Mouse (Mus musculus): ENCODE results near the gene H60b. TPM values are rescaled to one million over a fixed set of nuclear protein-coding genes. Genes with fewer than 3 reads are reported as not detected.
"Not testable (repeated sequence)": the region's sequence is repeated elsewhere in the genome, so short reads cannot be mapped to it uniquely, and the experiment has no call there.

The H60b gene
- polyA plus RNA-seq, 1 experiment from 2014 or later = 1.3 TPM

DNA sequence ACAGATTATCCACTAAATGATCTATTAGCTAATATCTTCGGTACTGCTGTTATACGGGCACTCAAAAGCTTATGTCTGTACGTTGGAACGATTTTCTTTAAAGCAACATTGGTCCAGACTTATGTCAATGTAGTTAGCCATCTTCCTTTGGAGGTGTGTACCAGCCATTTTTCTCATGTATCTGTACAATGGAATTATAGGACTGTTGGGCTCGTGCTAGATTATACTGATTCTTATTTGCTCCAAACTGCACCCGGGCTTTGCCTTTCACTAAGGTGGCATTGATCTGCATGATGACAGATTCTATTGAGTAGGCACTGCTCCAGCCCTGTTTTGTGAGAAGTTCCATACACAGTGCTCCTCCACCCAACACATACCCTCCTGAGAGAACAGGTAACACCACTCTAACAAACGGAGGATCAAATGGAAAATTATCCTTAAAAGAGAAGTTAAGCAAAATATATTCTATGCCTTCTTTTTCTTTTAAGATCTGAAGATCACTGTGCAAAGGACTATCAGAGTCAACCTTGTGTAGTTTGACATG, 5.2 kb upstream of the H60b start:
- H3K4me3 ChIP-seq; H3K36me3 ChIP-seq; ATAC-seq (ENCODE audit: borderline replicate concordance, extremely low read depth, low FRiP score, low TSS enrichment); H3K9ac ChIP-seq; H3K4me2 ChIP-seq; H3K9me3 ChIP-seq; H3K27ac ChIP-seq: not testable (repeated sequence)
- H3K4me1 ChIP-seq = peaks cover 21% of the 10 kb centered on the region
- peaks cover 76% of the 10 kb centered on the region for H3K27me3 ChIP-seq
- 7% methylated on average over 7 of the region's 7 CpGs for WGBS

- H3K36me3 ChIP-seq; ATAC-seq (ENCODE audit: borderline replicate concordance, extremely low read depth, low FRiP score, low TSS enrichment); H3K9ac ChIP-seq; H3K9me3 ChIP-seq; H3K27ac ChIP-seq: not testable (repeated sequence)
- peak overlapping the region; percentile 66 for H3K4me2 ChIP-seq
- peaks cover 85% of the 10 kb centered on the region for H3K27me3 ChIP-seq
- under 1% methylated on average over 38 of the region's 38 CpGs for WGBS
- peak overlapping the region; percentile 36 for H3K4me3 ChIP-seq
- peaks cover 25% of the 10 kb centered on the region for H3K4me1 ChIP-seq
Measured at GRCm38 (mm10) chr10:22154127-22154526, 4.3 kb upstream of the H60b start.

- WGBS = 23% methylated on average over 3 of the region's 3 CpGs
- Histone ChIP-seq H3K9ac (no peak overlapping the region), H3K9me3 (no peaks in the 10 kb centered on the region), H3K27me3 (peaks cover 86% of the 10 kb centered on the region), H3K36me3 (no peaks in the 10 kb centered on the region), H3K4me2 (no peak overlapping the region), H3K4me1 (peaks cover 19% of the 10 kb centered on the region), H3K27ac (no peak overlapping the region), H3K4me3 (no peak overlapping the region)
- no peak for ATAC-seq (ENCODE audit: borderline replicate concordance, extremely low read depth, low FRiP score, low TSS enrichment)
Measured at GRCm38 (mm10) chr10:22154871-22155799, 3.3 kb upstream of the H60b start.

GRCm38 (mm10) chr10:22159131-22159561, 760 bp downstream of the H60b start:
- peak overlapping the region; percentile 50 for H3K4me3 ChIP-seq
- H3K4me2 ChIP-seq = peak overlapping the region; percentile 75
- no peak overlapping the region for H3K9ac ChIP-seq
- peaks cover 60% of the 10 kb centered on the region for H3K27me3 ChIP-seq
- no peaks in the 10 kb centered on the region for H3K9me3 ChIP-seq
- WGBS = under 1% methylated on average over 24 of the region's 24 CpGs
- no peak overlapping the region for H3K27ac ChIP-seq
- H3K36me3 ChIP-seq = no peaks in the 10 kb centered on the region
- no peak for ATAC-seq (ENCODE audit: borderline replicate concordance, extremely low read depth, low FRiP score, low TSS enrichment)
- H3K4me1 ChIP-seq = peaks cover 6% of the 10 kb centered on the region

- WGBS = 6% methylated on average over 23 of the region's 23 CpGs
- H3K4me3 ChIP-seq = no peak overlapping the region
- ATAC-seq (ENCODE audit: borderline replicate concordance, extremely low read depth, low FRiP score, low TSS enrichment) = no peak
Measured at GRCm38 (mm10) chr10:22159581-22160140, 1.3 kb downstream of the H60b start.

DNA sequence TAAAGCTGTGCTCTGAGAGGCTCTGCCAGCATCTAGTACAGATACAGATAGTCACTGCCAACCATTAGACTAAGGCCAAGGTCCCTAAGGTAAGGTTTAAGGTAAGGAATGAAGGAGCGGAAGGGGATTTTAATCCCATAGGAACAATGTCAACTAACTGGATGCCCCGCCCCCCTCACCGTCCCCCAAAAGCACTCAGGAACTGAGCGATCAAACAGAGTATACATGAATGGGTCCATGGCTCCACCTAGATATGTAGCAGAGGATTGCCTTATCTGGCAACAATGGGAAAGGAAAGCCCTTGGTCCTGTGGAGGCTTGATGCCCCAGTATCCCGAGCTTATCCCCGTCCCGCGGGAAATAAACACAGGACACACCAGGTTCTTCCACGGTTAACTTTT, 4.9 kb downstream of the H60b start:
- H3K27me3 ChIP-seq = peaks cover 24% of the 10 kb centered on the region
- ATAC-seq (ENCODE audit: borderline replicate concordance, extremely low read depth, low FRiP score, low TSS enrichment); H3K4me3 ChIP-seq; H3K9me3 ChIP-seq; H3K4me1 ChIP-seq; H3K36me3 ChIP-seq; H3K27ac ChIP-seq; H3K9ac ChIP-seq: not testable (repeated sequence)
- WGBS = 6% methylated on average over 9 of the region's 9 CpGs
- peak overlapping the region; percentile 42 for H3K4me2 ChIP-seq

More at GRCm38 (mm10) chr10:22159581-22160140, 1.3 kb downstream of the H60b start:
- H3K4me2 ChIP-seq = peak overlapping the region; percentile 75
- H3K27ac ChIP-seq = no peak overlapping the region
- H3K9me3 ChIP-seq = no peaks in the 10 kb centered on the region
- H3K27me3 ChIP-seq = peaks cover 58% of the 10 kb centered on the region
- H3K4me1 ChIP-seq = peaks cover 6% of the 10 kb centered on the region
- H3K36me3 ChIP-seq = no peaks in the 10 kb centered on the region
- H3K9ac ChIP-seq = no peak overlapping the region

GRCm38 (mm10) chr10:22163705-22164583, 5.6 kb downstream of the H60b start:
- not testable (repeated sequence) for H3K4me1 ChIP-seq; H3K4me3 ChIP-seq; H3K36me3 ChIP-seq; H3K27ac ChIP-seq; H3K9me3 ChIP-seq; H3K9ac ChIP-seq; ATAC-seq (ENCODE audit: borderline replicate concordance, extremely low read depth, low FRiP score, low TSS enrichment)
- 40% methylated on average over 15 of the region's 16 CpGs for WGBS
- Histone ChIP-seq H3K4me2 (peak overlapping the region; percentile 42), H3K27me3 (peaks cover 18% of the 10 kb centered on the region)

DNA sequence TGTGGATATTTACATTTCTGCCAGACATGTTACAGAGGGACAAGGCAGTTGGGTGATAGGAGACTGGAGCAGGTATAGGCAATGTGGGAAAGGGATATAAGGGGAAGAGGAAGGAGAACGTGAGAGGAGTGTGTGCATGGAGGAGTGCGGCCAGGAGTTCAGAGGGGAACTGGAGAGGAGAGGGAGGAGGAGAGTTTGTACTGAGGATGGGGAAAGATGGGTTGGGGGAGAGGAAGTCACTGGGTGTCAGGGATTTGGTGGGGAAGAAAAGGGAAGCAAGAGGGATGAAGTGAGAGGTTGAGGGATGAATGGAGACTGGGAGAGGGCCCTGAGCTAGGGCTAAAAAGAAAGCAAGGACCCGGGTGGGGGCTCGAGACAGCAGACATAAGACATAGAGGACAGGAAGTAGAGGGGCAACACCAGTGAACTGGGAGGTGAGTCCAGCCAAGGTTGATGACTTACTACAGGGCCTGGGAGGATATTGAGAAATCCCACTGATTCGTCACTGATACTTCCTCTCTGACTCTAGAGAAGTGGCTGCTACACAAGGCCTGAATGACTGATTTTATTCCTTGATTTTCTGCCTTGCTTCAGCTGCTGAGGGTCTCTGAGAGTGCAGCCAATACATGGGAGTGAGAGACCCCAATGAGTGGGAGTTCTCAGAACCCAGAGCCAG, 7.1 kb downstream of the H60b start:
- WGBS = 43% methylated on average over 5 of the region's 5 CpGs
- not testable (repeated sequence) for H3K9ac ChIP-seq; ATAC-seq (ENCODE audit: borderline replicate concordance, extremely low read depth, low FRiP score, low TSS enrichment); H3K4me3 ChIP-seq; H3K27ac ChIP-seq; H3K27me3 ChIP-seq; H3K9me3 ChIP-seq; H3K36me3 ChIP-seq; H3K4me1 ChIP-seq; H3K4me2 ChIP-seq

GRCm38 (mm10) chr10:22166025-22166424, 7.6 kb downstream of the H60b start:
- not testable (repeated sequence) for H3K27ac ChIP-seq; H3K4me2 ChIP-seq; H3K9me3 ChIP-seq; H3K27me3 ChIP-seq; H3K9ac ChIP-seq; H3K36me3 ChIP-seq; H3K4me3 ChIP-seq; ATAC-seq (ENCODE audit: borderline replicate concordance, extremely low read depth, low FRiP score, low TSS enrichment); H3K4me1 ChIP-seq
- WGBS = 64% methylated on average over 2 of the region's 2 CpGs

DNA sequence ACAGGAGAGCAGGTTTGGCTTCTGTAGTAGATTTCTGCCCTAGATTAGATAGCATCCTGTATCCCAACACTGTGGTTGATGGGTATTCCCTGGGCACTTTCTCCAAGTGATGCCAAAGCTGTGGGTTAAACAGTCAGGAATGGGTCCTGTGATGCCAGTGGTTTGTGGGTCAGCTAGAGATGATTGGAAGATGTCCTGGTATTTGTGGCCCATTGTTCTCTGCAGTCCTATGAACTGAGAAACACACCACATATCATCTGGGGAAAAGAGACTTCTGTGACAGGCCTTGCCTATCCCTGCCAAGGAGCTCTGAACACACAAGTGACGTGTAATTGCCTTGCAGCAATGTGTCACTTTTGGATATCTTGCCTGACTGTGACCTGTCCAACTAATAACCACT, 8.7 kb downstream of the H60b start:
- H3K9ac ChIP-seq; H3K4me3 ChIP-seq; H3K27me3 ChIP-seq; H3K4me1 ChIP-seq; H3K36me3 ChIP-seq; ATAC-seq (ENCODE audit: borderline replicate concordance, extremely low read depth, low FRiP score, low TSS enrichment); H3K4me2 ChIP-seq; H3K9me3 ChIP-seq; H3K27ac ChIP-seq: not testable (repeated sequence)
- 68% methylated on average over 1 of the region's 1 CpGs for whole genome bisulfite sequencing

- H3K4me3 ChIP-seq; H3K4me1 ChIP-seq; H3K36me3 ChIP-seq; ATAC-seq (ENCODE audit: borderline replicate concordance, extremely low read depth, low FRiP score, low TSS enrichment); H3K9me3 ChIP-seq; H3K27ac ChIP-seq; H3K4me2 ChIP-seq; H3K9ac ChIP-seq; H3K27me3 ChIP-seq: not testable (repeated sequence)
Measured at GRCm38 (mm10) chr10:22169116-22169515, 10.7 kb downstream of the H60b start.
